Mouse (Mus musculus) G1E (cell line): ENCODE measurements around the gene Nfix. TPM values are rescaled to one million over a fixed set of nuclear protein-coding genes. Genes with fewer than 3 reads are reported as not detected.

Experiments
- ATAC-seq: 2 replicates; pipeline ENCODE4 v1.8.0; 2016; ENCODE audit warnings: mild to moderate bottlenecking; ENCODE audit not compliant: insufficient number of reproducible peaks, poor library complexity, low FRiP score, severe bottlenecking; ENCODE audit errors: extremely low read depth
- DNase-seq: peaks from one replicate; pipeline ENCODE4 v3.0.0; 2012; ENCODE audit warnings: low spot score
- H3K27me3 ChIP-seq: 2 replicates; pipeline ENCODE4 v1.6.1; 2012; ENCODE audit warnings: mild to moderate bottlenecking, low read length, inconsistent platforms; ENCODE audit not compliant: insufficient read depth
- H3K36me3 ChIP-seq: replicated peaks from 2 replicates; pipeline ENCODE3; 2012; ENCODE audit warnings: mild to moderate bottlenecking, inconsistent platforms
- H3K4me1 ChIP-seq: 2 replicates; pipeline ENCODE4 v1.6.1; 2012; ENCODE audit warnings: low read depth, low read length, inconsistent platforms, mixed read lengths; ENCODE audit not compliant: insufficient read depth
- H3K4me3 ChIP-seq: 2 replicates; pipeline ENCODE4 v1.5.1; 2012; ENCODE audit warnings: low read depth, mild to moderate bottlenecking, inconsistent platforms, low read length, moderate library complexity, mixed read lengths
- H3K9me3 ChIP-seq: replicated peaks from 2 replicates; pipeline ENCODE4 v1.6.1; 2012; ENCODE audit warnings: inconsistent platforms
- CTCF ChIP-seq: IDR thresholded peaks from 2 replicates; pipeline ENCODE4 v1.5.1; 2012; ENCODE audit warnings: low read depth, low read length, inconsistent platforms, mixed read lengths
- GATA1 ChIP-seq: IDR thresholded peaks from 2 replicates; pipeline ENCODE4 v1.6.1; 2012; ENCODE audit warnings: borderline replicate concordance, low read length, inconsistent platforms, mixed read lengths
- GATA2 ChIP-seq: IDR thresholded peaks from 2 replicates; pipeline ENCODE4 v1.6.1; 2012; ENCODE audit warnings: low read depth, low read length, inconsistent platforms, borderline replicate concordance
- POLR2AphosphoS5 ChIP-seq: IDR thresholded peaks from 2 replicates; pipeline ENCODE4 v1.6.1; 2012; ENCODE audit warnings: low read depth, low read length, inconsistent platforms; ENCODE audit not compliant: insufficient replicate concordance
- TAL1 ChIP-seq: conservative IDR thresholded peaks from 2 replicates; pipeline ENCODE4 v1.6.1; 2012; ENCODE audit warnings: low read depth, low read length, inconsistent platforms, mixed read lengths
- polyA plus RNA-seq: library from polyadenylated mRNA; stranded (reverse); fragments of >175 nt; gene quantifications from 2 replicates; pipeline ENCODE4 v1.2.3, GENCODE M21; 2012
- total RNA-seq, 2 experiments: library from RNA; stranded (forward) in 1 of 2; stranded (reverse) in 1 of 2; fragments of 200-1000 nt in 1 of 2; fragments of >200 nt in 1 of 2; fragmentation: Nextera tagmentation in 1 of 2; gene quantifications; 2 replicates each; pipeline ENCODE4 v1.2.3; 2014 to 2017

The Nfix gene
- total and polyA plus RNA-seq, 3 experiments = 4.3 to 34.0 (median 16.2) TPM

DNA sequence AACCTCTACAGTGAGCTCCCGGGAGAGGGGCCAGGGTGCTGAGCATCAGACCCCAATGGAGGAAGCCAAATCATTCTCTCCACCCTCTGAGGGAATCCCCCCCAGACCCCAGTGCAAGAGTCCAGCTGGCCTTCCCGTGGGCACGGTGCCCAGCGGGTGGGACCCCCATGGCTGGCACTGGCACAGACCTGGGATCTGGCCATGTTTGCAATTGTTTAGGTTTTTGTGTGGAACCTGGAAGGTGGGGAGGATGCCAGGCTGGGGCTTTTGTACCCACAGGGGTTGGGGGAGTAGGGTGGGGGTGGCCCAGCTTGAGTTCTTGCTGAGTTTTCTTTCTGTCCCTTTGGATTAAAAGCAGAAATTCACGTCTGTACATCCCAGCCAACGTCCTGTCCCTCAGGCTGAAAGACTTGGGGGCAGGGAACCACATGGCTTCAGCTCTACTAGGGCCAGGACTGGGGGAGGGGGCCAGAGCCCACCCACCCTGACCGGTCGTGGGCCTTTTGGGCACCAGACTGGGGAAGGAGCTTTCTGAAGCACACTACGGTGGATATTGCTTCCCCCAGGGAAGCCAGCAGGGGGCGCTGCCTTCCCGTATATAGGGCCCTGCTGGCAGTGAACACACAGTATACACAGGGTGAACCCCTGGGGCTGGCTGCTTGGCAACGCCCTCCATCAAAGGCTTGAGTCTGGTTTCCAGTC is 91.2 kb downstream of the Nfix start:
- ATAC-seq (0 out of 2 replicates have a peak, but pooled peaks have one; percentile 11), DNase-seq (peak; percentile 77)
- TF ChIP-seq GATA2 = no peak
- TF ChIP-seq CTCF = peak; percentile 91
- H3K4me1 ChIP-seq = peaks cover 76% of the 10 kb centered on the region
- no peaks in the 10 kb centered on the region for H3K9me3 ChIP-seq
- peak overlapping the region; percentile 76; the same call in 1 of the 2 replicates for H3K4me3 ChIP-seq
- peaks cover 47% of the 10 kb centered on the region for H3K36me3 ChIP-seq
- no peaks in the 10 kb centered on the region for H3K27me3 ChIP-seq

DNA sequence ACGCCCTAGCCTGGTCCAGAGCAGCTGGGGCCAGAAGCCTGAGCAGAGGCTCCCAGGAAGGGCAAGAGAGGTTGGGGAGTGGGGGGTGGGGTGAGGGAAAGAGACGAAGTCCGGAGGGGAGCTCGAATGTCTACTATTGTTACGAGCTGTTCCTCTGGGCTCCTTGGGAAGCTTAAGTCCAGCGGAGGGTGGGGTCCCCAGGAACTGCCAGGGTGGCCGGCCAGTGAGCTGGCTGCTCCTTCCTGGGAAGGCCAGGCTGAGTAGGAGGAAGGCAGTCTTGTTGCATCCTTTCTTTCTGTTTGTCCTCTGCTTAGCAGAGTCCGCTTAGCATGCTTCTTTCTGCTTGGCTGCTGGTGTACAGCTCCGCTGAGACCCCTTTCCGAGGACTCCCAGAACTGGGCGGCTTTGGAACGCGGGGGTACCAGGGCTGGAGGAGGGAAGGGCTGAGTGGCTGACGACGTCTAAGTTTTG is 92.0 kb downstream of the Nfix start:
- Histone ChIP-seq H3K4me1 (peaks cover 74% of the 10 kb centered on the region), H3K4me3 (peak overlapping the region; percentile 76), H3K9me3 (no peaks in the 10 kb centered on the region), H3K27me3 (no peaks in the 10 kb centered on the region), H3K36me3 (peaks cover 47% of the 10 kb centered on the region)
- TF ChIP-seq GATA2 (no peak), GATA1 (no peak), TAL1 (no peak), POLR2AphosphoS5 (no peak; the same call in 1 of the 2 replicates), CTCF (no peak)
- DNase-seq (no peak), ATAC-seq (no peak)

DNA sequence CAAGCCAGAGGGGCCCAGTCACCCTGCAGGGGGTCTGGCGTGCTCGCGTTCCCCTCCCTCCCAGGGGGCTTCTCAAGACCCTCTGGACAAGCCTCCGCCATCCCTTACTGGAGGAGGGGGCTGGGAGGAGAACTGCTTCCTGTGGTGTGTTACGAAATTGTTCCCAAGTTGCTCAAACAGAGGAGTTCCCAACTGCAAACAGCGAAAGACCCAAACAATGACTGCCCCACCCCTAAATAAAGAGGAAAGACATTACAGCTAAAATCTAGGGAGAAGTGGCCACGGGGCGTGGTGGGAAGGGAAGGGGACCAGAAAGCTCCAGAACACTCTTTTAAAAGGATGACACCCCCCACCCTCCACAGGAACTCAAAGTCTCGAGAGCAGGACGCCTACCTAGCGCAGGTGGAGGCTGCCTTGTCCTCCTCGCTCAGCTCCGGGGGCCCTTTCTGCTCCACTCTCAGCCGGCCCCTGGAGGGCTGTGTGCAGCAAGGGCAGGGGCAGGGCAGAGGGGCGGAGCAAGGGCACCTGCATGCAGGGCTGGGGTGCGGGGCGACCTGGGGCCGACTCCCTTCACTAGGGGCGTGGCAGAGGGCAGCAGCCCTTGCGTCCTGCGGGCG is 92.8 kb downstream of the Nfix start:
- Histone ChIP-seq H3K36me3 (peaks cover 52% of the 10 kb centered on the region), H3K9me3 (no peaks in the 10 kb centered on the region), H3K4me3 (peak overlapping the region; percentile 76), H3K4me1 (peaks cover 72% of the 10 kb centered on the region), H3K27me3 (no peaks in the 10 kb centered on the region)
- TF ChIP-seq POLR2AphosphoS5 (peak; percentile 63; the same call in 1 of the 2 replicates), CTCF (no peak)
- DNase-seq (peak; percentile 83), ATAC-seq (peak; percentile 30)

DNA sequence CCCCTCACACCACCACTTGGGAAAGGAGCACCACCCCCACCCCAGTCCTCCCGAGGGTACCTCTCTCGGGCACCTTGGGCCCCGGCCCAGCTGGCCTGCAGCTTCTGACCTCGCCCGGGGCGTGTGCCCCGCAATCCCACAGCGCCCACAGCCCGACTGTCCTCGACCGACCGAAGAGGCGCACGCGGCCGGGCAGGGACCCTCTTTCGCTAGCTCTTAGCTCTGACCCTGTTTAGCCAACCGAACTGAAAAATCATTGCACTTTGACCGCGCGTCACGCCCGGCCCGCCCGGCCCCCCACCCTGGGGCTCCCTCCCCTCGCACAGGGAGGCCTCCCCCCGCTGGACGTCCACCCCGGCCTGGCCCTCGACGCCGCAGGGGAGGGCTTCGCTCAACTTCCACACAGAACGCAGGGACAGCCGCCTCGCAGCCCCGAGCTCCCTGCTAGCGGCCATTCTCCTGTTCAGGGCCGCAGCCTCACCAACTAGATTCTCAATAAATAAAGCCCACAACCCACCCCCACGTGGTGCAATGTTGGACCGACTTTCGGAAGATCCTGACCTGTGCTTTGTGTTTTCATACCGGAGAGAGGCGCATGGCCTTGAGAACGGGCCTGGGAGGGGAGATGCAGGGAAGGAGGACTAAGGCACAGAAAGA is 93.4 kb downstream of the Nfix start:
- Histone ChIP-seq H3K4me1 (peaks cover 66% of the 10 kb centered on the region), H3K36me3 (peaks cover 53% of the 10 kb centered on the region), H3K27me3 (no peaks in the 10 kb centered on the region), H3K9me3 (no peaks in the 10 kb centered on the region), H3K4me3 (peak overlapping the region; percentile 76)
- no peak for TF ChIP-seq GATA2
- no peak for TF ChIP-seq TAL1
- no peak for TF ChIP-seq GATA1
- no peak for TF ChIP-seq CTCF
- TF ChIP-seq POLR2AphosphoS5 = peak; percentile 6; the same call in 1 of the 2 replicates
- DNase-seq (peak; percentile 61), ATAC-seq (no peak; the same call in 1 of the 2 replicates)

DNA sequence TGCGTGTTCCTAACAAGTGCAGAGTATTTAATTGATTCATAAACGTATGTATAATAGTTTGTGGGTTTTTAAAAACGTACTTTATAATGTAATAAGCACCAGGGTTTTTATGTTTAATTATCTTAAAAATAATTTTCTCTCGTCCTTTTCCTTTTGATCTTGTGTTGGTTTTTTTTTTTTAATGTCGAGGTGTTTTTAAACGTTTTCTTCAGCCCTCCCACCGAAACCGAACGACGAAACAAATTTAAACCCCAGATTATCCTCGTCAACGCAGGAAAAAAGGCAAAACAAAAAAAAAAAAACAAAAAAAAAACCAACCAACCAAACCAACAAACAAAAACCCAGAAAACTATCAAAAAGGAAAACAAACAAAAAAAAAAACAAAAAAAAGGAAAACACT is 94.2 kb downstream of the Nfix start:
- DNase-seq = no peak
- Histone ChIP-seq H3K9me3 (no peaks in the 10 kb centered on the region), H3K4me3 (peak overlapping the region; percentile 81), H3K36me3 (peaks cover 45% of the 10 kb centered on the region), H3K27me3 (no peaks in the 10 kb centered on the region), H3K4me1 (peaks cover 62% of the 10 kb centered on the region)
- TF ChIP-seq CTCF (no peak), GATA2 (no peak), POLR2AphosphoS5 (no peak; the same call in 1 of the 2 replicates), TAL1 (no peak), GATA1 (no peak)
- ATAC-seq = no peak
